Mouse (Mus musculus) hindbrain, postnatal 0 days (tissue): ENCODE results near the gene Cyp4f17. TPM values are rescaled to one million over a fixed set of nuclear protein-coding genes. Genes with fewer than 3 reads are reported as not detected.

Source experiments
- ATAC-seq: fragments of 200-750 bp; cut with Nextera tagmentation; 2 replicates; pipeline ENCODE4 v1.8.0; 2017; ENCODE audit warnings: mild to moderate bottlenecking, moderate TSS enrichment, moderate library complexity
- DNase-seq: peaks from one replicate; pipeline ENCODE4 v3.0.0-alpha.2; 2015; ENCODE audit warnings: low spot score
- H3K27ac ChIP-seq: fragments of 300-500 bp; sonication (generic); 2 replicates; pipeline ENCODE4 v1.5.1; 2014; ENCODE audit warnings: mild to moderate bottlenecking
- H3K27me3 ChIP-seq: fragments of 300-500 bp; sonication (generic); 2 replicates; pipeline ENCODE4 v1.6.1; 2014; ENCODE audit warnings: low read length, mixed read lengths; ENCODE audit not compliant: insufficient read depth
- H3K36me3 ChIP-seq: fragments of 300-500 bp; sonication (generic); 2 replicates; pipeline ENCODE4 v1.6.1; 2014; ENCODE audit warnings: low read length, mixed read lengths; ENCODE audit not compliant: insufficient read depth
- H3K4me1 ChIP-seq: fragments of 300-500 bp; sonication (generic); 2 replicates; pipeline ENCODE4 v1.6.1; 2014; ENCODE audit warnings: antibody characterized with exemption, low read length, mixed read lengths; ENCODE audit not compliant: insufficient read depth
- H3K4me2 ChIP-seq: fragments of 300-500 bp; sonication (generic); 2 replicates; pipeline ENCODE4 v1.6.1; 2014; ENCODE audit warnings: low read depth, mild to moderate bottlenecking, low read length, moderate library complexity, mixed read lengths
- H3K4me3 ChIP-seq: fragments of 300-500 bp; sonication (generic); 2 replicates; pipeline ENCODE4 v1.5.1; 2014; ENCODE audit warnings: low read length
- H3K9ac ChIP-seq: fragments of 300-500 bp; sonication (generic); replicated peaks from 2 replicates; pipeline ENCODE4 v1.6.1; 2014; ENCODE audit warnings: mild to moderate bottlenecking, low read length, moderate library complexity, mixed read lengths
- H3K9me3 ChIP-seq: fragments of 300-500 bp; sonication (generic); 2 replicates; pipeline ENCODE4 v1.6.1; 2016; ENCODE audit warnings: low read length, mixed read lengths
- CTCF ChIP-seq: IDR thresholded peaks from 2 replicates; pipeline ENCODE4 v1.5.1; 2016; ENCODE audit warnings: antibody characterized with exemption, control low read depth, low read depth
- WGBS: fragments of 180-500 bp; shearing (Covaris S2); extraction: QIAGEN DNeasy Blood & Tissue Kit; methylation state at CpG from one replicate; pipeline ENCODE4 v1.1.7; 2014; 5-methylcytosine and 5-hydroxymethylcytosine counted together
- polyA plus RNA-seq: library from polyadenylated mRNA; unstranded; fragments of >200 nt; fragmentation: Nextera tagmentation; extraction: Ambion mirVana; gene quantifications from 2 replicates; pipeline ENCODE4 v1.2.1, GENCODE M21; 2015
- total RNA-seq: library from RNA; depleted of rRNA; stranded (reverse); fragments of >200 nt; gene quantifications from 2 replicates; pipeline ENCODE4 v1.2.3, GENCODE M21; 2014; rRNA removed

Gene Cyp4f17
- total RNA-seq: 8.6 and 21.8 TPM in 2 replicates
- 10.5 and 11.5 TPM in 2 replicates for polyA plus RNA-seq

- ATAC-seq (peak; percentile 90), DNase-seq (peak; percentile 72)
- Histone ChIP-seq H3K4me2 (peak within 1 kb of the TSS; percentile 86), H3K9me3 (no peaks in the 10 kb centered on the region), H3K36me3 (no peaks in the 10 kb centered on the region), H3K27ac (peak within 1 kb of the TSS; percentile 81), H3K9ac (peak within 1 kb of the TSS; percentile 54), H3K4me1 (peaks cover 6% of the 10 kb centered on the region; the same call in 1 of the 2 replicates), H3K4me3 (peak within 1 kb of the TSS; percentile 38), H3K27me3 (no peaks in the 10 kb centered on the region)
- WGBS: 1% methylated on average over 30 of the region's 30 CpGs
- no peak for TF ChIP-seq CTCF
Observed at GRCm38 (mm10) chr17:32505851-32506728, at the start of gene Cyp4f17. Gene Cyp4f17, plus strand, starts transcription at chr17:32506050.

DNA sequence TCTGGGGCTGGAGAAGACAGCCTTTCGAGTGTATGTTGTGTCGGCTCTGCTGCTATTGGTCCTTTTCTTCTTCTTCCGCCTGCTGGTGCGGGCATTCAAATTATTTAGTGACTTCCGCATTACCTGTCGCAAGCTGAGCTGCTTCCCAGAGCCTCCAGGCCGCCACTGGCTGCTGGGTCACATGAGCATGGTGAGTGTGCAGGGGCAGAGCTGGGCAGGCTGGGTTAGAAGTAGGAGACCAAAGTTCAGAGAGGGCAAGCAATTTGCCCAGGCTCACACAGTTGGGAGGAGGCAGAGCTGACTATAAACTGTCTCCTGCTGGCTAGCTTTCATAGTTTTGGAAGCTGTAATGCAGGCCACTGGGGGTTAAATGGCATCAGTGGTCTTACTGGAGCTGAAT lies 37.4 kb upstream of the Cyp4f17 start:
- Histone ChIP-seq H3K4me1 (no peaks in the 10 kb centered on the region; the same call in 1 of the 2 replicates), H3K9ac (no peak overlapping the region), H3K4me3 (no peak overlapping the region), H3K27ac (no peak overlapping the region), H3K36me3 (no peaks in the 10 kb centered on the region), H3K27me3 (no peaks in the 10 kb centered on the region), H3K4me2 (no peak overlapping the region), H3K9me3 (no peaks in the 10 kb centered on the region)
- ATAC-seq: no peak
- 58% methylated on average over 7 of the region's 7 CpGs for whole genome bisulfite sequencing
- TF ChIP-seq CTCF: no peak
- no peak for DNase-seq

GRCm38 (mm10) chr17:32470795-32471194 lies 35.1 kb upstream of the Cyp4f17 start:
- Histone ChIP-seq H3K9me3 (no peaks in the 10 kb centered on the region), H3K4me1 (no peaks in the 10 kb centered on the region; the same call in 1 of the 2 replicates), H3K4me2 (no peak overlapping the region), H3K4me3 (no peak overlapping the region), H3K27me3 (no peaks in the 10 kb centered on the region), H3K27ac (no peak overlapping the region), H3K36me3 (no peaks in the 10 kb centered on the region), H3K9ac (no peak overlapping the region)
- DNase-seq (no peak), ATAC-seq (no peak)
- WGBS: 83% methylated on average over 4 of the region's 4 CpGs
- no peak for TF ChIP-seq CTCF

- Histone ChIP-seq H3K4me3 (no peak overlapping the region), H3K27ac (no peak overlapping the region), H3K9ac (no peak overlapping the region), H3K36me3 (no peaks in the 10 kb centered on the region), H3K4me2 (no peak overlapping the region), H3K4me1 (no peaks in the 10 kb centered on the region; the same call in 1 of the 2 replicates), H3K9me3 (no peaks in the 10 kb centered on the region), H3K27me3 (no peaks in the 10 kb centered on the region)
- DNase-seq (no peak), ATAC-seq (no peak)
- WGBS: 54% methylated on average over 7 of the region's 7 CpGs
- TF ChIP-seq CTCF: no peak
Observed at GRCm38 (mm10) chr17:32472176-32472575, 33.7 kb upstream of the Cyp4f17 start.

DNA sequence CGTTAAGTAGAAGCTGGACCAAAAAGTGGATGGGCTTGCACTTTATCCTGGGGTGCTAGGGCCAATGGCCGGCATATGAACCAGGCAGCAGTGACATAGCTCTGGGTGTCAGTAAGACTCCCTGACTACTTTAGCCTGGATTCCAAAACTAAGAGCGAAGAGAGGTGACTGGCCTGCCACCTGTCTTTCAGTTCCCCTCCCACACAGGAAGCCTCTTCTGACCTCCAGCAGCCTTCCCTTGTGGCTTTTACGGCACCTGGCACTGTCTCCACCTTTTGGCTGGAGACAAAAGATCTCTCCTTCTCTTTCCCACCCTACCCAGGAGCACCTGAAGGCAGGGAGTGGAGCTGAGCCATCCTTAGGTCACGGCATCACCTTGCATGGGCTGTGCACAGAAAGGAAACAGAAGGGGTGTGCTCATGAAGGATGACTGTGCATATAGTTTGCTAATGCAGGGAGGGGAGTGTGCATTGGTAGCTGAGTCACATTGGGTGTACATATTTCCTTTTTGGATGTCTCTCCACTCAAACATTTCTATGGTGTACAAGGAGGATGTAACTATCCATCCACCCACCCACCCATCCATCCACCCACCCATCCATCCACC lies 30.8 kb upstream of the Cyp4f17 start:
- H3K4me3 ChIP-seq: no peak overlapping the region
- H3K4me1 ChIP-seq: no peaks in the 10 kb centered on the region; the same call in 1 of the 2 replicates
- H3K27me3 ChIP-seq: no peaks in the 10 kb centered on the region
- no peak overlapping the region for H3K4me2 ChIP-seq
- WGBS: 82% methylated on average over 5 of the region's 5 CpGs
- no peaks in the 10 kb centered on the region for H3K9me3 ChIP-seq
- no peaks in the 10 kb centered on the region for H3K36me3 ChIP-seq
- ATAC-seq (no peak), DNase-seq (no peak)
- H3K27ac ChIP-seq: no peak overlapping the region
- H3K9ac ChIP-seq: no peak overlapping the region
- TF ChIP-seq CTCF: no peak

GRCm38 (mm10) chr17:32477204-32477603 lies 28.6 kb upstream of the Cyp4f17 start:
- TF ChIP-seq CTCF: no peak
- Histone ChIP-seq H3K9me3 (no peaks in the 10 kb centered on the region), H3K4me3 (no peak overlapping the region), H3K4me2 (no peak overlapping the region), H3K36me3 (no peaks in the 10 kb centered on the region), H3K27ac (no peak overlapping the region), H3K9ac (no peak overlapping the region), H3K4me1 (no peaks in the 10 kb centered on the region; the same call in 1 of the 2 replicates), H3K27me3 (no peaks in the 10 kb centered on the region)
- no peak for DNase-seq
- no peak for ATAC-seq
- WGBS: 100% methylated on average over 1 of the region's 1 CpGs

- WGBS: 61% methylated on average over 2 of the region's 2 CpGs
- DNase-seq (no peak), ATAC-seq (no peak)
- Histone ChIP-seq H3K4me1 (0 out of 2 replicates have a peak, but pooled peaks cover 3% of the 10 kb centered on the region), H3K27ac (no peak overlapping the region), H3K9me3 (no peaks in the 10 kb centered on the region), H3K4me2 (no peak overlapping the region), H3K27me3 (no peaks in the 10 kb centered on the region), H3K9ac (no peak overlapping the region), H3K36me3 (no peaks in the 10 kb centered on the region), H3K4me3 (no peak overlapping the region)
- no peak for TF ChIP-seq CTCF
Observed at GRCm38 (mm10) chr17:32478727-32479126, 27.1 kb upstream of the Cyp4f17 start.
